ENCODE assay signal across 10 mouse cellular contexts in genomic region chr5:65422803-65423202, GRCm38 (mm10).
"Had no signal": no experiment of that assay in that cellular context is flagged by ENCODE, and none has a peak within 500 bp of the region (broad histone marks: within the 10 kb centered on the region; RNA-seq: fewer than 3 reads in every experiment).

No protein-coding gene starts in this region.

- H3K27me3 ChIP-seq: hindbrain, embryonic 15.5 days; limb, embryonic 15.5 days; midbrain, embryonic 13.5 days had no signal

- H3K4me3 ChIP-seq: hindbrain, embryonic 15.5 days; limb, embryonic 15.5 days; midbrain, embryonic 13.5 days had no signal

- H3K9me3 ChIP-seq: hindbrain, embryonic 15.5 days; limb, embryonic 15.5 days; midbrain, embryonic 13.5 days had no signal

- H3K27ac ChIP-seq: hindbrain, embryonic 15.5 days; limb, embryonic 15.5 days; liver, embryonic 14.5 days; midbrain, embryonic 13.5 days had no signal

- H3K4me1 ChIP-seq: hindbrain, embryonic 15.5 days; limb, embryonic 15.5 days; midbrain, embryonic 13.5 days had no signal

- H3K9ac ChIP-seq: hindbrain, embryonic 15.5 days; limb, embryonic 15.5 days; liver, embryonic 14.5 days; midbrain, embryonic 13.5 days had no signal

- H3K4me2 ChIP-seq: hindbrain, embryonic 15.5 days; limb, embryonic 15.5 days; midbrain, embryonic 13.5 days had no signal

- DNase-seq: layer of hippocampus, postnatal 36 days; lung, adult 18-20 months; right cerebral cortex, postnatal 4 days; spleen, adult 18-20 months; thymus, adult 2 months; thymus, postnatal 25 days had no signal

- ATAC-seq: midbrain, embryonic 13.5 days had no signal
